Mouse (Mus musculus): ENCODE data around the gene 4930507D05Rik. TPM values are rescaled to one million over a fixed set of nuclear protein-coding genes. Genes with fewer than 3 reads are reported as not detected.
"Not testable (repeated sequence)": the region's sequence is repeated elsewhere in the genome, so short reads cannot be mapped to it uniquely, and the experiment has no call there.

The 4930507D05Rik gene
- polyA plus RNA-seq, 1 experiment, result 0.08 TPM

DNA sequence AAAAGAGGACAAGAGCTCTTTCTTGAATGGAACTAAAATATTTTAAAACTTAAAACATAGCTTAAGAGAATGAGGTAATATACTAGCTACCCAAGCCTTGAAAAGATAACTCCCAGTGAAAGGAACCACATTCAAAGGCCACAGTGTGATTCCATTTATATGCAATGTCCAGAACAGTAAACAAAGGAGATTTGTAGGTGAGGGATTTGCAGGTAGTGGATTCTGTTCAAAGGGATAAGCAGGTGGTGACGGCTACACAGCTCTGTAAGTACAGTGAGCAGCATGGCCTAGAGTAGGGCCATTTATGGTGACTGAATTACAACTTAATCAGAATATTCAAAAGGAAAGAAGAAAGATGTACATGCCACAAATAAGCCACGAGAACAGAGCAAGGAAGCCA is 27.7 kb downstream of the 4930507D05Rik start:
- DNase-seq (ENCODE audit: low spot score), result no peak

DNA sequence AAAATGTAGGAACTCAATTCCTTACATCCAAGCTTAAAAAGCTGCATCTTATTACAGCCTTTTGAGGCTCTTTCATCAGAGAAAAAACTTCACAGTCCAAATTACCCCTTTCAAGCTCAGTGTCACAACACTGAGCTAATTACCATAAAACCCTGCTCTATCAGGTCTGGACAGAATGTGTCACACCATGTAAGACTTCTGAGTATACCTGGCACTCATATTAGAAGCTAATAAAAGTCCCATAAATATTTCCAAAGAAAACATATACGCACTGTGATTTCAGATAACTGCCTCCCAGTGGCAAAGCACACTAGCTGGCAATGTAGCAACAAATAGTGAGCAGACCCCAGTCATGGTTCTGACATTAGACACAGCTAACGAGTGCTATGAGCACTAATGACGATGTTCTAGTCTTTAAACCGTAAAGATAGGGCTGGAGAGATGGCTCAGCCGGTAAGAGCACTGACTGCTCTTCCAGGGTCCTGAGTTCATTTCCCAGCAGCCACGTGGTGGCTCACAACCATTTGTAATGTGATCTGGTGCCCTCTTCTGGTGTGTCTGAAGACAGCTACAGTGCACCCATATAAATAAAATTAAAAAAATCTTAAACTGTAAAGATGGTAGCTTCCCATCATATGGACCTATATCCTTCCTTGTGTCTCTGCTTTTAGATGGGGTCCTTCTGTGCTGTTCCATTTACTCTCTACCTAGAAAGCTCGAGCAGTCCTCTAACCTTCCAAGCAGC is 32.0 kb downstream of the 4930507D05Rik start:
- no peak for DNase-seq (ENCODE audit: low spot score)

DNA sequence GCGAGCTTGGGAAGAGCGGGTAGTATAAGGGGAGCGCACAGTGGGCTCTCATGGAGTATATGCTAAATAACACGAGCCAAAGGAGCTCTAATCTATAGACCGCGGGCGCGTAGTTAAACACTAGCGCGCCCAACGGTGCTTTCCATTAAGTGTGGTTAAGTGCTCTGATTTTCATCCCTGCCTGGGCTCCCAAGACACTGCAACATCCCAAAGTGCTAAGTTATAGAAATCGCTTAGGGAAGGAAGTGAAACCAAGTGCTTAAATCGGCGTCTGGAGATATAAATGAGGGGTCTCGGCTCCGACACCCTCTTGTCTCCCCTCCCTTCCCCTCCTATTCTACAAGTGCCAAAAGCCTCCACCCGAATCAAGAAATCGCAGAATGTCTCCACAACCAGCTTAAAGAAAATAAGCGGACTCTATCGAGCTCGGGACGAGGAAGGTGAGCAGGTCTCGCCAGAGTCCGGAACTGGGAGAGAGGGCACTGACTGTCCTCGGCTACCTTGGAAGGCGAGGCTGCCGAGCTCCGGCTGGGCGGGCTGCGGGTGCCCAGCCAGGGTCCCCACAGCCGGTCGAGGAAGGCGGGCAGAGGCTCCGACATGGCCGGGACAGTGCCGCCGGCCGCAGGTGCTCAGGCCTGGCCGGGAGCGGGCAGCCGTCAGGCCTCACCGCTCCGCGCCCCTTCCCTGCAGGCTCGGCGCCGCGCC is 36.7 kb downstream of the 4930507D05Rik start:
- no peak for DNase-seq (ENCODE audit: low spot score)

DNA sequence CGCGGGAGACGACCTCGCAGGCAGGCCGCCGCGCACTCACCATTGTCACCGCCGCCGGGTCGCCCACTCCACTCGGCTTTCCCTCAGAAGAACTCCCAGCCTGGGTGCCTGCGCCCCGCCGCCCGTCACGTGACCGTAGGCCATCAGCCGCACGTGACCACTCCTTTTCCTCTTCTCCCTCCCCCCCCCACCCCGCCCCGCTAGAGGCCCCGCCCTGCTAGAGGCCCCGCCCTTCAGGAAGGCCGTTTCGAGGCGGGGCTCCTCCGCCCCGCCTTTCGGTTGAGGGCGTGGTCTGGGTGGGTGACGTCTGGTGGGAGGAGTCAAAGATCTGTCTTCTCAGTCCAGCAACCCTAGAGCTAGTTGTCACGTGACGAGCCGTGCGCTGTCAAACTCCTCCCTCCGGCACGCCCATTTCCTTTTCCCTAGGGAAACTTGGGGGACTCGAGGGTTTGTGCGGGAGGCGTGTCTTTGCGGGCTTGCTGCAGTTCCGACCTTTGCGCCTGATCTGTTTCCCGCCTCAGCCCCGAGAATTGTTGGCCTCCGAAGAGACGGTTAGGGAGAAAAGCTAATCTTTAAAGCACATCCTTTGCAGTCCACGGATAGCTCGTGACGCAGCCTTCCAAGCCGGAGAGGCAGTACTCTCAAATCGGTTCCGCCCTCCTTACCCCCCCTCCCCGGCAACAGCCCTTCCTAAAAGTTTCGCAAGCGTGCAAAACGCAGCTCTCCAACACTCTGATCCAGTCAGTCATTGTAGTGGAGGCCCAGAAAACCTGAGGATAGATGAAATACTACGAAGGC is 37.5 kb downstream of the 4930507D05Rik start, which contains the start of gene Vps26a:
TSS of gene Vps26a (minus strand) at position 188 of the 798 bp plus-strand sequence.
- DNase-seq (ENCODE audit: low spot score), result peak; percentile 87

DNA sequence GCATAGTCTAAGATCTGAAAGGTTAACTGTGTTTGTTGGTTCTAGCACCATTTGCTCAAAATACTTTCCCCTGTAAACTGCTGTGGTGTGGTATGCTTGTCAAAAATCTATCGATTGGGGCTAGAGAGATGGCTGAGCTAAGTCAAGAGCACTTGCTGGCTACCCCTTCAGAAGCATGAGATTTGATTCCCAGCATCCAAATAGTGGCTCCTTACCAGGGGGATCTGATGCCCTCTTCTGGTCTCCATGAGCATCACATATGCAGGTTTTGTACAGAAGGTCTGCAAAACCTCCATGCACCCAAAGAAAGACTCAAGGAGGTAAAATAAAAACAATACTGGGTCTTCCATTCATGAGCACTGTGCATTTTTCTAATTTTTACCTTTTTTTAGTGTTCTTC is 39.0 kb downstream of the 4930507D05Rik start:
- no peak for DNase-seq (ENCODE audit: low spot score)

DNA sequence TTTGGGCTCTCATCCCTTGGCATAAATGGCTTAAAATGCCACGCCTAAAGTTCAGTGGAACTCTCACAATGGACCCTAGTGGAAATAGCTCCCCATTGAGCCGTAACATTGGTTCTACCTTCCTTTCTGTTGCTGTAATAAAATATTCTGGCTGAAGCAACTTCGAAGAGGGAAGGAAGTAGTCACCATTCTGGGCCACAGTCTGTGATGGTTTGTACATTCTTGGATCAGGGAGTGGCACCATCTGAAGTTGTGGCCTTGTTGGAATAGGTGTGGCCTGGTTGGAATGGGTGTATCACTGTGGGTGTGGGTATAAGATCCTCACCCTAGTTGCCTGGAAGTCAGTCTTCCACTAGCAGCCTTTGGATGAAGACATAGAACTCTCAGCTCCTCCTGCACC is 42.4 kb downstream of the 4930507D05Rik start:
- DNase-seq (ENCODE audit: low spot score), result not testable (repeated sequence)

DNA sequence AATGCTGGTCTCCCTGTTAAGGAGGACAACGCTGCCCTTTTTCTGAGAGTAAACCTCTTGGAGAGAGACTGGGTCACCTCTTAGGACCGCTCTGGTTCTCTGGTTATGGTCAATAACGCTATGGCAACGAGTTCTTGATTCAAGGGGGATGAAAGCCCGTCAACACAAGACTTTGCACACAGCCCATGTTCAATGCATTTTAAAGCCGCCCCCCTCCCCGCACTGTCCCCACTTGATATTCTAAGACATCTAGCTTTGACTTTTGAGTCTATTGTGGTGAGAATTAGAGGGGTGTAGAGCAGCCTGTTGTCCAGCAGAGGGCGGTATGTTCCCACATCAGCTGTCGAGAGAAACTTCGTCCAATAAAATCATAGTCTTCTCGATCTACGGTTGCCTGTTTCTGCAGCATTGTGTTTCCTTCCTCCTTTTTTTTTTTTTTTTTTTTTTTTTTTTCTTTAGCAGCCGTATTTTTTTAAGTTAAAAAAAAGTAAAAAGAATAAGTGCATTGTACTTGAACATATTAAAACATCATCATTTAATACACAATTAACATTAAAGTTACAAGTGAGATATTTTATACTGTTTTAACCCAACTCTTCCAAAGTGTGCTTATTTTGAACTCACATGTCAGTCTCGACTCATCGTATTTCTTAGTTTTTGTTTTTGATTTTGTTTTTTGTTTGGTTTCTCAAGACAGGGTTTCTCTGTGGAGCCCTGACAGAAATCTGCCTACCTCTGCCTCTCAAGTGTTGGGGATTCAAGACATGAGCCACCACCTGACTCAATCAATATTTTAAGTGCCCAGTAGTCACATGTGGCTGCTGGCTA is 51.0 kb downstream of the 4930507D05Rik start:
- no peak for DNase-seq (ENCODE audit: low spot score)

Other genes with a start within 250 kb of the 4930507D05Rik start
- 37.2 and 41.5 TPM in 2 replicates for gene Tspan15, start 218.2 kb upstream of the 4930507D05Rik start, polyA plus RNA-seq (2012; rRNA removed)
- 4.2 and 10.7 TPM in 2 replicates for gene Tacr2, start 197.1 kb upstream of the 4930507D05Rik start, polyA plus RNA-seq (2012; rRNA removed)
- 53.9 and 83.8 TPM in 2 replicates for gene Hk1, start 69.6 kb upstream of the 4930507D05Rik start, polyA plus RNA-seq (2012; rRNA removed)
- 0.14 and 0.15 TPM in 2 replicates for gene Hkdc1, start 27.0 kb upstream of the 4930507D05Rik start, polyA plus RNA-seq (2012; rRNA removed)
- gene Supv3l1, start 249 bp downstream of the 4930507D05Rik start, polyA plus RNA-seq (2012; rRNA removed), result 20.0 and 21.3 TPM in 2 replicates
- gene Vps26a, start 37.3 kb downstream of the 4930507D05Rik start, polyA plus RNA-seq (2012; rRNA removed), result 49.9 and 50.6 TPM in 2 replicates
- gene Srgn, start 78.0 kb downstream of the 4930507D05Rik start, polyA plus RNA-seq (2012; rRNA removed), result 20.3 and 24.9 TPM in 2 replicates
- gene Kif1bp, start 129.0 kb downstream of the 4930507D05Rik start, polyA plus RNA-seq (2012; rRNA removed), result 31.4 and 34.4 TPM in 2 replicates
- gene Ddx21, start 152.8 kb downstream of the 4930507D05Rik start, polyA plus RNA-seq (2012; rRNA removed), result 33.3 and 37.3 TPM in 2 replicates
- 85.8 and 88.3 TPM in 2 replicates for gene Ddx50, start 201.7 kb downstream of the 4930507D05Rik start, polyA plus RNA-seq (2012; rRNA removed)